Mouse (Mus musculus) heart, embryonic 12.5 days (tissue): ENCODE data around the gene Uimc1. TPM values are rescaled to one million over a fixed set of nuclear protein-coding genes. Genes with fewer than 3 reads are reported as not detected.

ENCODE experiments used
- ATAC-seq: fragments of 200-750 bp; cut with Nextera tagmentation; 2 replicates; pipeline ENCODE4 v1.8.0; 2017; ENCODE audit warnings: moderate TSS enrichment, moderate library complexity; ENCODE audit not compliant: insufficient number of reproducible peaks, low FRiP score
- H3K27ac ChIP-seq: fragments of 300-500 bp; sonication (generic); 2 replicates; pipeline ENCODE4 v1.5.1; 2016; ENCODE audit warnings: mild to moderate bottlenecking, moderate library complexity; ENCODE audit not compliant: poor library complexity, severe bottlenecking
- H3K27me3 ChIP-seq: fragments of 300-500 bp; sonication (generic); replicated peaks from 2 replicates; pipeline ENCODE4 v1.6.1; 2016; ENCODE audit warnings: mild to moderate bottlenecking, moderate library complexity
- H3K36me3 ChIP-seq: fragments of 300-500 bp; sonication (generic); 2 replicates; pipeline ENCODE4 v1.6.1; 2016; ENCODE audit warnings: mild to moderate bottlenecking, moderate library complexity
- H3K4me1 ChIP-seq: fragments of 300-500 bp; sonication (generic); replicated peaks from 2 replicates; pipeline ENCODE4 v1.6.1; 2016; ENCODE audit warnings: mild to moderate bottlenecking
- H3K4me2 ChIP-seq: fragments of 300-500 bp; sonication (generic); 2 replicates; pipeline ENCODE4 v1.6.1; 2016; ENCODE audit warnings: mild to moderate bottlenecking, moderate library complexity
- H3K4me3 ChIP-seq: fragments of 300-500 bp; sonication (generic); 2 replicates; pipeline ENCODE4 v1.5.1; 2016; ENCODE audit warnings: mild to moderate bottlenecking
- H3K9ac ChIP-seq: fragments of 300-500 bp; sonication (generic); 2 replicates; pipeline ENCODE4 v1.6.1; 2016; ENCODE audit warnings: mild to moderate bottlenecking, moderate library complexity
- H3K9me3 ChIP-seq: fragments of 300-500 bp; sonication (generic); replicated peaks from 2 replicates; pipeline ENCODE4 v1.6.1; 2016; ENCODE audit warnings: mild to moderate bottlenecking, moderate library complexity
- WGBS: fragments of 180-500 bp; shearing (Covaris S2); methylation state at CpG from one replicate; pipeline ENCODE4 v1.1.7; 2016; 5-methylcytosine and 5-hydroxymethylcytosine counted together
- polyA plus RNA-seq: library from polyadenylated mRNA; unstranded; fragments of >200 nt; fragmentation: Nextera tagmentation; extraction: Ambion mirVana; gene quantifications from 2 replicates; pipeline ENCODE4 v1.2.1, GENCODE M21; 2016

Gene Uimc1
- polyA plus RNA-seq, 1 experiment from 2014 or later = 14.3 TPM

DNA sequence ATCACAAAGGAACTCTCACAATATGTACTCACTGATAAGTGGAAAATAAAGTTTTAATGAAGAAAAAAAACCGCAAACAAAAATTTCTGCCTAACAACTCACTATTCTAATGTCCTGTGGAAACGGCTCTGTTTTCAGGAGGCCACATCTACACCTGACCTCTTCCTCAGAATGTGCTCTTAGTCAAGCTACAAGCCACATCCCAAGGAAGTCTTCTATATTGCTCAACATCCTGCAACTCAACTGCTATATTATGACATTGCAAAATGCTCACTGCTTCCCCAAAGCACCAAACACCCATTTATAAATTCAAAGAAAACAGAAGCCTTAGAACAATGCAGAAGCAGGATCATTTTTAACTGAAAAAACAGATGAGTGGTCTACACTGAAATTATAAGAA, 60.1 kb downstream of the Uimc1 start:
- H3K4me3 ChIP-seq = no peak overlapping the region
- H3K9ac ChIP-seq = no peak overlapping the region
- no peak for ATAC-seq
- 92% methylated on average over 2 of the region's 2 CpGs for WGBS
- H3K4me1 ChIP-seq = no peaks in the 10 kb centered on the region
- H3K9me3 ChIP-seq = no peaks in the 10 kb centered on the region
- no peak overlapping the region for H3K27ac ChIP-seq
- H3K4me2 ChIP-seq = no peak overlapping the region
- no peaks in the 10 kb centered on the region for H3K27me3 ChIP-seq
- peaks cover 18% of the 10 kb centered on the region for H3K36me3 ChIP-seq

DNA sequence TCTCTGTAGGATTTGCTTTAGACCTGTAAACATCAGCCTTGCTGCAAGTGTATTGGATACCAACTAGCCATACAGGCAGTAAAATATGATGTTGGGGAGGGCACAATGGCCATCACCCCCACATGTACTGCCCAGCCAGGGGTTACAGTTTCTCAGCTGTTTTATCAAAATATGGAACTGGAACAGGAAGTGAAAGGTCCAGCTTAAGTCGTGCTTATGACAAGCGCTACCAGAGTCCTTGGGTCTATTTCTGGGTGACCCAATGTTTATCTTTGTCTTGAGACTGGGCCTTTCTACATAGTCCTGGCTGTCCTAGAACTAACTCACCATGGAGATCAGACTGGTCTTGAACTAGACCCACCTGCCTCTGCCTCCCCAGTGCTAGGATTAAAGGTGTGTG, 75.9 kb downstream of the Uimc1 start:
- H3K36me3 ChIP-seq = peaks cover 17% of the 10 kb centered on the region
- H3K4me3 ChIP-seq = no peak overlapping the region
- H3K4me1 ChIP-seq = peaks cover 5% of the 10 kb centered on the region; the same call in 1 of the 2 replicates
- no peaks in the 10 kb centered on the region for H3K27me3 ChIP-seq
- no peak overlapping the region for H3K27ac ChIP-seq
- 83% methylated on average over 2 of the region's 2 CpGs for WGBS
- ATAC-seq = no peak
- no peaks in the 10 kb centered on the region; the same call in 1 of the 2 replicates for H3K9me3 ChIP-seq
- H3K9ac ChIP-seq = no peak overlapping the region
- H3K4me2 ChIP-seq = no peak overlapping the region

DNA sequence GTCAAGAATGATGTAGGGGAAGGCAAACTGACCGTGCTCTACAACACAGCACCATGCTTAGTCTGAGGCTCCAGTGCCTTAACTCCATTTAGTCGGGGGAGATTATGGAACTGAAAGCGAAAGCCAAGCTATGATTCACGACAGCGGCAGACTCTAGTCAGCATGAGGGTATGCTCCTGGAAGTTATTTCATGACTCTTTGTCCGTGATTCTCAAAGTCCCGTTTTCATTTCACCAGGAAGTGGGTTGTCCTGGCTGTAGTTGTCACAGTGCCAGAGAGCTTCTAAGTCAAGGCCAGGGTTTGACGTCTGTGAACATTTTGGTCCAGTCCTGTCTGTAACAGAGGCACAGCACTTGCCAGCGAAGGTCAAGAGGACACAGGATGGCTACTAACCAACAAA, 77.4 kb downstream of the Uimc1 start:
- no peaks in the 10 kb centered on the region for H3K27me3 ChIP-seq
- no peak overlapping the region for H3K4me2 ChIP-seq
- H3K4me1 ChIP-seq = peaks cover 5% of the 10 kb centered on the region; the same call in 1 of the 2 replicates
- peaks cover 7% of the 10 kb centered on the region for H3K36me3 ChIP-seq
- no peak for ATAC-seq
- no peak overlapping the region for H3K4me3 ChIP-seq
- H3K27ac ChIP-seq = no peak overlapping the region
- 67% methylated on average over 9 of the region's 9 CpGs for WGBS
- no peaks in the 10 kb centered on the region; the same call in 1 of the 2 replicates for H3K9me3 ChIP-seq
- no peak overlapping the region for H3K9ac ChIP-seq

DNA sequence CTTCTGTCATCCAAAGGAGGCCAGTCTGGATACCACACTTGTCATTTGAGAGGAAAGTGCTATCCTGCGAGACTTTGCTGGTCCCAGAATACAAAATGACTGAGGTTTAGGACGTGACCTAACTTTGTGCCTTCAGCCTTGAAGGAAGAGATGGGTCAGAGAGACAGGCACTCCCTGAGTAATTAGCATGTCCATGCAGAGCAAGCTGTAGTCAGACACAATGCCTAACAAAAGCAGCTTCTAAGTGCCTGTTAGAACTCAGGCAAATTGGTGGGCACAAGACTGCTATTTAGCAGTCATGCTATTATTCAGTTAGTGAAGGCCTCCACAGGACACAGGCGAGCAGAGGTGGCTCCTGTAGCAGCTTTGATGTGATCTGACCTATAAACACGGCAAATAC, 77.8 kb downstream of the Uimc1 start:
- H3K36me3 ChIP-seq = 0 out of 2 replicates have a peak, but pooled peaks cover 5% of the 10 kb centered on the region
- H3K9me3 ChIP-seq = no peaks in the 10 kb centered on the region; the same call in 1 of the 2 replicates
- ATAC-seq = no peak
- no peak overlapping the region for H3K4me3 ChIP-seq
- WGBS = 73% methylated on average over 4 of the region's 4 CpGs
- peaks cover 5% of the 10 kb centered on the region; the same call in 1 of the 2 replicates for H3K4me1 ChIP-seq
- H3K27me3 ChIP-seq = no peaks in the 10 kb centered on the region
- no peak overlapping the region for H3K4me2 ChIP-seq
- H3K9ac ChIP-seq = no peak overlapping the region
- no peak overlapping the region for H3K27ac ChIP-seq

DNA sequence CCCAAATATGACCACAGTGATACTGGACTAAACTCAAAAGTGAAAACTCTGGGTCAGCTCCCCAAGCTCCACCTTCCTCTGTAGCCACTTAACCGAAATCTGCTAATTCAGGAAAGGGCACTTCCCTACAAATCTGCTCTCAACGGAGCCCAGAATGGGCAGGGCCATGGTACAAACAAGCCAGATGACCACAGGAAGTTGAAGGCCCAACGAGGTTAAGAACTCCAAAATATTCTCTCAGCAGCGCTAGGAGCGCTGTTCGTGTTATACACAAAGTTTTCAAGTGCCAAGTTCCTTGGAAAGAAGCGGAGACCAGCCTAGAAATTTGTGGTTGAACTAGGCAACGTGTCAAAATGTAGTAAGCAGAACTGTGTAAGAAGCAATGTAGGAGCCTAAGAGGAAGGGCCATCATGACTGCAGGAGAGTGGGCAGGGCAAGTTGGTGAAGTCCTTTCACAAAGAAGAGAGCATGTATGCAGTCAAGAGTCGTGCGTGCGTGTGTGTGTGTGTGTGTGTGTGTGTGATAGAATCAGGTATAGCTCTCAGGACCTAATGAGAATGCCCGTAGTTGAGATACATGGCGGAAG, 78.8 kb downstream of the Uimc1 start, which contains the start of gene Hk3:
Hk3 (minus strand) TSS at position 192 of the 586 bp plus-strand sequence.
- H3K9me3 ChIP-seq = no peaks in the 10 kb centered on the region; the same call in 1 of the 2 replicates
- no peak for ATAC-seq
- H3K9ac ChIP-seq = no peak within 1 kb of the TSS
- no peak within 1 kb of the TSS for H3K4me2 ChIP-seq
- no peaks in the 10 kb centered on the region for H3K27me3 ChIP-seq
- 0 out of 2 replicates have a peak, but pooled peaks cover 5% of the 10 kb centered on the region for H3K36me3 ChIP-seq
- H3K27ac ChIP-seq = no peak within 1 kb of the TSS
- 78% methylated on average over 13 of the region's 13 CpGs for WGBS
- H3K4me1 ChIP-seq = peaks cover 5% of the 10 kb centered on the region; the same call in 1 of the 2 replicates
- no peak within 1 kb of the TSS for H3K4me3 ChIP-seq

DNA sequence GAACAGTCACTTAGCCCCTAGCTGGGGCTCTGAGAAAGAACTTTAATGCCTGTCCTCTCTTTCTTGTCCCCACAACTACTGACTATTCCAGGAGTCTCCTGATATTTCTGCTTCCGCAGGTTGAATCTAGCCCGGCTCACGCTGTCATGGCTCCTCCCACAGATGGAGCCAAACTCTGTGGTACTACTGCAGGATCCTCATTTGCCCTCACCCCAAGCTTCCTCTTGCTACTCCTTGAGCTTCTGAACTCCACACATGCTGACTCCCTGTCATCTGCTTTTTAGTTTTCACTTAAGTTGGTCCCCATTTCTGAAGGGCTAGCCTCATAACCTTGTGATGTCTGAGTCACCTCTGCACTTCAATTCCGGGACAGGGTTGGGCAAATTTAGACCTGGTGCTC, 80.0 kb downstream of the Uimc1 start:
- ATAC-seq = no peak
- 73% methylated on average over 4 of the region's 4 CpGs for WGBS

DNA sequence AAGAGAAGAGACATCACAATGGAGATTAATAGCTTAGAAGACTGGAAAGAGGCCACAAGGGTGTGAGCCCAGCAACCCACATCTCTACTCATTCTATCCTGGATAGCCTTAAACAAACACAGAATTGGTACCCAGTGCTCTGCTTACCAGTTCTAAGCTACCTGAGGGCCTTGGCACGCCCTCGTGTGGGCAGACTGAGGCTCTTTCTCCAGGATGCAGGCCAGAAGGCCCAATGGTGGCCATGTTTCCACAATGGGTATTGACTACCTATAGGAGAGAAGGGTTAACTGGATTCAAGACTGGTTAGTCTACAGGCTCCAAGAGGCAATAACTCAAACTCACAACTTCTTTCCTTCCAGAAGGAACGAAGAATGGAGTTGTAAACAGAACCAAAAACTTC, 80.9 kb downstream of the Uimc1 start:
- Histone ChIP-seq H3K9me3 (no peaks in the 10 kb centered on the region), H3K36me3 (no peaks in the 10 kb centered on the region), H3K4me1 (peaks cover 5% of the 10 kb centered on the region; the same call in 1 of the 2 replicates), H3K9ac (no peak overlapping the region), H3K27ac (no peak overlapping the region), H3K27me3 (peaks cover 8% of the 10 kb centered on the region; the same call in 1 of the 2 replicates), H3K4me2 (no peak overlapping the region), H3K4me3 (no peak overlapping the region)
- WGBS = 51% methylated on average over 3 of the region's 3 CpGs
- no peak for ATAC-seq

More for the DNA sequence above, 80.0 kb downstream of the Uimc1 start:
- Histone ChIP-seq H3K4me1 (peaks cover 5% of the 10 kb centered on the region; the same call in 1 of the 2 replicates), H3K36me3 (no peaks in the 10 kb centered on the region), H3K27me3 (peaks cover 1% of the 10 kb centered on the region; the same call in 1 of the 2 replicates), H3K4me2 (no peak overlapping the region), H3K9ac (no peak overlapping the region), H3K9me3 (no peaks in the 10 kb centered on the region), H3K27ac (no peak overlapping the region), H3K4me3 (no peak overlapping the region)

DNA sequence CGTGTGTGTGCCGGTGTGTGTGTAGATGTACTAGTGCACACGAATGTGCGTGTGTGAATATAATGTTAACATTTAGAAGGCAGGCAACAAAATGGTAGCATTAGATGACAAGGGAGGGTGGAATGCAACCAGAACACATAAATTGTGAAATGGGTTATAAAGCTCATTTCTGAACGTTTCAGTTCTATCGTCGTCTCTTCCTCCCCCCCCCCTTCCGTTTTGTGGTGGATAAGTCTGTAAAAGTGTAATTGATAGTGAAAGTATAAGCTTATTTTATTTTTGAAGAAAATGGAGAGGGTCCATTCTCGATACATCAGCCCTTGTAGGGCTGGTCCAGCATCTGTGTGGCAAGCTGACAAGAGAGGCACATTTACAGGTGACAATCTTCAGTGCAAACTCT, 81.4 kb downstream of the Uimc1 start:
- H3K36me3 ChIP-seq = no peaks in the 10 kb centered on the region
- no peak overlapping the region for H3K9ac ChIP-seq
- no peak for ATAC-seq
- no peaks in the 10 kb centered on the region for H3K9me3 ChIP-seq
- no peak overlapping the region for H3K27ac ChIP-seq
- H3K27me3 ChIP-seq = peaks cover 10% of the 10 kb centered on the region; the same call in 1 of the 2 replicates
- WGBS = 82% methylated on average over 9 of the region's 9 CpGs
- H3K4me1 ChIP-seq = peaks cover 5% of the 10 kb centered on the region; the same call in 1 of the 2 replicates
- no peak overlapping the region for H3K4me3 ChIP-seq
- no peak overlapping the region for H3K4me2 ChIP-seq

DNA sequence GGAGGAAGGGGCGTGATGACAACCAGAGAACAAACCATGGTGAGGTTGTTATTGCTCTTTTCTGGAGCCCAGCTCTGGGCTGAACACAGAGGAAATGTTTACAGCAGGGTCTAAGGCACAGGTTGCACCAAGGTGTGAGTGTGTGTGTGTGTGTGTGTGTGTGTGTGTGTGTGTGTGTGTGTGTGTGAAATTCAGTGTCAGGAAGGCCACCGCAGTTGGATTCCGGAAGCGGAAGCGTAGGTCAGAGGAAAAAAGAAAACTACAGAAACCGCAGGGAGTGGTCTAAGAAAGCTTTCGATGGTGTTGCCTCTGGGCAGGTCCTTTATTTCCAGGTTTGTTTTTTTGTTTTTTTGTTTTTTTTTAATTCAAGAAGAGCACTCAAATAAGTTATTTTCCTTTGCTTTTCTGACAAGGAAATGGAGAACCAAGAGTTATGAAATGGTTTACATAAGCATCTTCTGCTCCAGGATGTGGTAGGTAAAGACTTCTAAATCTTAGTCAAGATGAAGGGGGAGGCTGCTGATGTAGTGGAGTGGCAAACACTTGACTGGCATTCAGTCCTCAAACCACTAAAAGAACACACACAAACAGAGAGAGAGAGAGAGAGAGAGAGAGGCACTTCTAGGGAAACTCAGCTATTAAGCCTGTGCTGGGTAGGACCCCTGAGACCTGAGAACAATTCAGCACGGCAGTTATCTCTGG, 82.1 kb downstream of the Uimc1 start:
- WGBS = 76% methylated on average over 8 of the region's 8 CpGs

DNA sequence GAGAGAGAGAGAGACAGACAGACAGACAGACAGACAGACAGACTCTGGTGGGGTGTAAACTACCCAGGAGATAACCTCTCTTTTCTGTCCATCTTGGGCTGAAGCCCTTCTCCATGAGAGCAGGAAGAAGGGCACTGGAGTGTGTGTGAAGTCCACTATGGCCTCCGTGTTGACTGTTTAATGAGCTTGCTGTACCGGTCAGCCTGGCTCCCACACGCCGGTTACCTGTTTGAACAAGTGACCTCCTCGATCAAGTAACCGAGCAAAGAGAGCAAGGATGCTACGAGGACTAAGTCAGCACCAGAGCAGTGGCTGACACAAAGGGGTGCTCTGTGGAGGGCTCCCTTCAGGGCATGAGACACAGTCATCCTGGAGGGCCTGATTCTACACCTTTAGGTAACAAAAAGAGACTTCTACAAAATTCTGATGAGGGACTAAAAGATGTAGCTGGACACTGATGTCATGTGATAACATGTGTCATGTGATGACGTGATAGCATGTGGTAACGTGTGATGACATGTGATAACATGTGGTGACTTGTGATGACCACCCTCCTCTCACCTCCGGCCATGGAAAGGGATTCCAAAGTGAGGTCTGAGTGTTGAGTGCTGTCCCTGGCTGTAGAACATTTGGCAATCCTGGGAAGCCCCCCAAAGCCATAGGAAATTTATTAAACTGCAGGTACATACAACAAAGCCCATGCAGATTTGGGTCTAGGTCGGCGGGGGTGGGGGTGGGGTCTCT, 82.8 kb downstream of the Uimc1 start:
- Histone ChIP-seq H3K9me3 (no peaks in the 10 kb centered on the region), H3K4me1 (no peaks in the 10 kb centered on the region), H3K27me3 (peaks cover 20% of the 10 kb centered on the region; the same call in 1 of the 2 replicates), H3K9ac (no peak overlapping the region), H3K4me3 (no peak overlapping the region), H3K36me3 (no peaks in the 10 kb centered on the region), H3K27ac (no peak overlapping the region), H3K4me2 (no peak overlapping the region)
- no peak for ATAC-seq
- WGBS = 73% methylated on average over 12 of the region's 12 CpGs

More for the DNA sequence above, 82.1 kb downstream of the Uimc1 start:
- Histone ChIP-seq H3K27me3 (peaks cover 15% of the 10 kb centered on the region; the same call in 1 of the 2 replicates), H3K36me3 (no peaks in the 10 kb centered on the region), H3K9ac (no peak overlapping the region), H3K27ac (no peak overlapping the region), H3K4me2 (no peak overlapping the region), H3K9me3 (no peaks in the 10 kb centered on the region), H3K4me1 (peaks cover 3% of the 10 kb centered on the region; the same call in 1 of the 2 replicates), H3K4me3 (no peak overlapping the region)
- ATAC-seq = no peak

DNA sequence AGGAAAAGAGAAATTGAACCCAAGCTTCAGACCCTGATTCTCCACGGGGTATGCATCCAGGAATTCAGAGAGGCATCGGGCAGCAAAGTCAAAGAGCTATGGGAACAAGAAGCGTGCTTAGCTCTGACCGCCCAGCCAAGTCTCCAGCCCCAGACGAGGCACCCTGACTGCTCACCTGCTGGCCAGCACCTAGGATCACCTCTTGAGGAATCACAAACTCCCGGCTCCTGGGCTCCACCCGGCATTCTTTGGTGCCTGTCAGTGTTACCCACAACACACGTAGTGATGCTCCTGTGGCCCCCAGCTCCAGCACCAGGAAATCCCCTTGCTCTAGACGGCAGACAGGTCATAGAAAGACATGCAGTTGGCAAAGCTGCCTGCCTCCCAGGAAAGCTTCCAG, 85.6 kb downstream of the Uimc1 start:
- Histone ChIP-seq H3K4me1 (no peaks in the 10 kb centered on the region), H3K9me3 (no peaks in the 10 kb centered on the region), H3K9ac (no peak overlapping the region), H3K27me3 (peaks cover 44% of the 10 kb centered on the region), H3K4me2 (no peak overlapping the region), H3K4me3 (no peak overlapping the region), H3K36me3 (no peaks in the 10 kb centered on the region), H3K27ac (no peak overlapping the region)
- WGBS = 70% methylated on average over 9 of the region's 9 CpGs
- no peak for ATAC-seq
